Mouse (Mus musculus): ENCODE results near the gene Arid4b.
A peak's percentile ranks its signal among the peaks of the same experiment; 100 is the strongest.
"Not testable (repeated sequence)": the region's sequence is repeated elsewhere in the genome, so short reads cannot be mapped to it uniquely, and the experiment has no call there.

The Arid4b gene

DNA sequence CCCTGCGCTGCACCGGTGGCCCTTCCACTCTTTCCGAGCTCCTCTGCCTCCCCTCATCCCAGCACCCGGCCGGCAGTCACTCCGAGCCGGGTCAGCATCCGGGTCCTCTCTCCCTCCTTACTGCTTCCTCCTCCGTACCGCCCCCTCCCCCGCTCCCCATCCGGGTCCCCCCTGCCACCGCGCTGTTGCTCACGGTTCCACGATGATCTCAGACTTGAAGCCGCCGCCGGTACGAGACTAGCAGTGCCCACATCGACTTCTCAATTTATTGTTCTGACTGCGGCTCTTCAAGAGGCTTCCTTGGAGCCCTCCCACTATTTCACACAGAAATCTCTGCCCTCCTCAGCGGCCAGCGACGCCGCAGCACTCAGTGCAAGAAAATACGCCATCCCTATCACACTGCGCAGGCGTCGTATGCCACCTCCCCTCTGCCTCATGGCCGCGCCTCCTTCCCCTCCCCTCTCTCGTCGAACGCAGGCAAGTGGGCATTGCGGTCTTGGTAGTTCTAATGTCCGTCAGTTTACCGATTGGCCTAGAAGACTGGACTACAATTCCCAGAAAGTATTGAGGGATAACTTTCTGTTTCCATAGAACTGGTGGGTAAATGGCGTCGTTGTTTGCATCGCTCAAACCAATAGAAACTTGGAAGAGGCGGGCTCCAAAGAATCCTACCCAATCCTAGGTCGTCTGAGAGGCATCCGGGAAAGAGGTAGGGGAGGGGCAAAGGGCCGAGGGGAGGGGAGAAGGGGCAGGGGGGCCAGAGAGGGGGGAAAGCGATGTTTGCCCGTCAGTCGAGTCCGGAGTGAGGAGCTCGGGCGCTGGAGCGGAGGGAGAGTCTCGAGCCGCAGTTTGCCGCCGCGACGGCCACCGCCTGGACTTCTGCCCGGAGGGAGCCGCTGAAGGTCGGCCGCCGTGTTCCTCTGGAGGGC lies at the start of gene Arid4b, which contains the start of gene Ggps1:
TSS of gene Arid4b (plus strand) at position 220 of the 929 bp plus-strand sequence.
TSS of gene Ggps1 (minus strand) at position 476 of the 929 bp plus-strand sequence.
- DNase-seq, result peak; percentile 99

DNA sequence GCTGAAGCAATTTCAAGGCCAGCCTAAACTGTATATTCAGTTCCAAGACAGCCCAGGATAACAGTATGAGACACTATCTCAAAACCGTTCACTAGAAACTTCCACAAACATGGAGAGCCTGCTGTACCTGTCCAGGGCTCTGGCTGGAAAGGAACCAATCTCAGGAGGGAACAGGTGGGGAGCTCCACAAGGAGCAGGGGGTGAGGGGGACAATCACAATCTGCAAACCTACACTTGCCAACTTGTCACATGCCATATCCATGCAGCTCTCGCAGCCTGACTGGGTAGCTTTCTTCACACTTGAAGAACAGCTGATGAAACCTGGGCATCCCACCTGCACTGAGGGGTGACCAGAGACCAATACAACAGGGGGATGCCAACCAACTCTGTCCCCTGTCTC lies 49.0 kb upstream of the Arid4b start:
- DNase-seq, result no peak

GRCm38 (mm10) chr13:14014540-14014939 lies 48.5 kb upstream of the Arid4b start:
- DNase-seq, result no peak

- no peak for DNase-seq
Measured at GRCm38 (mm10) chr13:14015609-14016008, 47.4 kb upstream of the Arid4b start.

- no peak for DNase-seq
Measured at GRCm38 (mm10) chr13:14018283-14018682, 44.7 kb upstream of the Arid4b start.

DNA sequence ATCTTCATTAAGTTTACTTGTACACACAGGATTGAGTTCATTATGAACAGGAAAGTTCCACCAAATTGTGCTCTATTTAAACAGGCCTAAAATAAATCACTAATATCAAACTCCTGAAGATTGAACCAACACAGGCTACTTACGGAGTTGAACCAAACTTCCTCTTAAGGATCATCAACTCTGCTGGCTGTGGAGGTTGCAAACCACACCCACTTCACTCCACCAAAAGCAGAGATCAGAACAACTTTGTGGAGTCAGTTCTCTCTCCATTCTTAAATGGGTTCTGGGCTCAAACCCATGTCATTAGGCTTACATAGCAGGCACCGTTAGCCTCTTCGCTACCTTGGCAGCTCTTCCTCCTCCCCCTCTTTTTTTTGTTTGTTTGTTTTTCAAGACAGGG lies 44.2 kb upstream of the Arid4b start:
- DNase-seq, result no peak

- not testable (repeated sequence) for DNase-seq
Measured at GRCm38 (mm10) chr13:14021417-14021816, 41.6 kb upstream of the Arid4b start.

- no peak for DNase-seq
Measured at GRCm38 (mm10) chr13:14025554-14025953, 37.5 kb upstream of the Arid4b start.

- no peak for DNase-seq
Measured at GRCm38 (mm10) chr13:14026154-14026820, 36.7 kb upstream of the Arid4b start.

DNA sequence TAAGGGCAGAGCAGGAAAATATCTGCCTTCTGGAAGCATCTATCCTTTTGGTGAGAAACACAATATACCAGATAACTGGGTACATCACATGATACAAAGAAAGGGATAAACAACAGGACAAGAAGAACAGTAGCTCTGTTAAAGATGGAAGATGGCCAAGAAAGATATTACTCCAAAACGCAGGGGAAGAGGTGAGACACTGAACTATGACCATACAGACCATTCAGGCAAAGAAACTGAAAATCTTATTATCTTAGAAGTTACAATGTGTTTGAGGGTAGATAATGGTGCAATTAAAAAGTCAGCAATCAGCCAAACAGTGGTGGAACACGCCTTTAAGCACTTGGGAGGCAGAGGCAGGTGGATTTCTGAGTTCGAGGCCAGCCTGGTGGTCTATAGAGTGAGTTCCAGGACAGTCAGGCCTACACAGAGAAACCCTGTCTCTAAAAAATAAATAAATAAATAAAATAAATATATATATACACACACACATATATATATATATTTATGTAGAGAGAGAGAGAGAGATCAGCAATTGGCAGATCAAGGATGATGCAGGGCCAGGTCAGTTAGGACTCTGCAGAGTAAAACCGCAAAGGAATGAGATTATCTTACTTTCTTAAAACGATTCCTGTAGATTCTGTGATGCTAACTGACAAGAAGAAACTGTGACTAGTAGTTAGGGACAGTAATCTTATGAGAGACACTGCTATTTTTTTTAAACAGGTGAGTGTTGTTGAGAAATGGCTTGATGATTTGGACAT lies 29.5 kb upstream of the Arid4b start:
- no peak for DNase-seq

- DNase-seq, result no peak
Measured at GRCm38 (mm10) chr13:14034073-14034348, 29.0 kb upstream of the Arid4b start.

GRCm38 (mm10) chr13:14035352-14035751 lies 27.7 kb upstream of the Arid4b start:
- DNase-seq, result not testable (repeated sequence)

- no peak for DNase-seq
Measured at GRCm38 (mm10) chr13:14035875-14036630, 27.0 kb upstream of the Arid4b start.

DNA sequence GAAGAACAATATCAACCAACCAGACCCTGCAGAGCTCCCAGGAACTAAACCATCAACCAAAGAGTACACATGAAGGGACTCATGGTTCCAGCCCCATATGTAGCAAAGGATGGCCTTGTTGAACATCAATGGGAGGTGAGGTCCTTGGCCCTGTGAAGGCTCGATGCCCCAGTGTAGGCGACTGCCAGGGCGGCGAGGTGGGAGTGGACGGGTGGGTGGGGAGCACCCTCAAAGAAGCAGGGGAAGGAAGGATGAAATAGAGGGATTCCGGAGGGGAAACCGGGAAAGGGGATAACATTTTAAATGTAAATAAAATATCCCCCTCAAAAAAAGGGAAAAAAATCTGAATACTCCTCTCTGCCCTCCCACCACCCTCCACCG lies 24.1 kb upstream of the Arid4b start:
- DNase-seq, result no peak

DNA sequence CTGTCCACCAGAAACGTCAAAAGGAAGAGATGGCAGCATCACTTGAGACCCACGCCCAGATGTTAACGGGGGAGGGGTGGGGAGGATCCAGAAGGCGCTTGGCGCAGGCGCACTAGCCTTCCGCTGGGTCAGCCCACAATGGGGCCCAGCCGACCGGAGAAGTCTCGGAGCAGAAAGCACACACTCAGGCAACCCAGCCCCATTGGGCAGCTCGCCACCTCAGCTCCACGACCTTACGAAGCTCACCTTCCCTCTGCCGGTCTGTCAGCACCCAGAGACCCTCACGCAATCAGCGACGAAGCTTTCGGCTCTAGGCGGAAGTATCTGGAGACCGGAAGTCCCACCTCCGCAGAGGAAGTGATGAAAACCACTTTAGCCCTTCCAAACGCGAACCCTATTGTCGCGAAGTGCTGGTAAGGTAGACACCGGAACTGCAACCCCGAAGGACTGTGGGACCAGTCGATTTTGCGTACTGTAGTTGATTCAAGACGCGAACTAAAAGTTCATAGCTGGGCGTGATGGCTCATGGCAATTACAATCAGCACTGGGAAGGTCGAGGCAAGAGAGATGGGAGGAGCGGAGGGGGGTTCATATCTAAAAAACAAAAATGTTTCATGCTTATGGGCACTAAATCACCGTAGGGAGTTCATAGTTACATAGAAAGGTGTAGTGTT lies 23.6 kb upstream of the Arid4b start, which contains the start of gene Tbce:
TSS of gene Tbce (minus strand) at position 347 of the 674 bp plus-strand sequence.
- DNase-seq, result peak; percentile 93

DNA sequence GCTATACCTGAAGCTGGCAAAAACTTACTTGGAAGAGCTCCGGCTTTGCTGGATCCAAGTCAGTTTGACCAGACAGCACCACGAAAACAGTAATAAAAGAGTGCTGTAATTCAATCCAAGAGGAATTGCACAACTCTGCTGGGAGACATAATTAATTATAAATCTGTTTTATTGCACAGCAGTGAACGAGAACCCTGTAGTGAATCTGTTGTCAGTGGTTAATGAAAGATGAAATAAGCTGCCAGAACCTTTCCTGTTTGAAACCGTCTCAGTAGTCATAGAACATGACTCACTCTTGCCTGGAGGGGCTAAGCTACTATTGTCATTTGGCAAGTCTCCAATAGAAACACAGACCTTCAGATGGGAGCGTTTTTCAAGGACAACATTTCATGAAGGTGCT lies 22.8 kb upstream of the Arid4b start:
- no peak for DNase-seq

DNA sequence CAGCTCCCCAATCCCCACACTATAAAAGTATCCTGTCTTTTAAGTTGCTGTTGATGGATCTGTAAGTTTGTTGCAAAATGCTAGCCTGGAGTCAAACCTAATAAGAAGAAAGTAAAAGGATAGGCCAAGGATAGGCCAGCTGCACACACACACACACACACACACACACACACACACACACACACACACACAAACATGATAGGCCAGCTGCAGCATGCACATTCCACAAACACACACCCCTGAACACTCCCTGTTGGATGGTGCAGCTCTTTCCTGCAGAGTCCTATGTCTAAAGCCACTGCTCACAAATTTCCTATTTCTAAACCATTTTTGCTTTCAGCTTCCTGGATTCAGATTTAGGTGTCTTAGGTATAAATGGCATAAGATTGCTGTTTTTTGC lies 19.2 kb upstream of the Arid4b start:
- no peak for DNase-seq

- DNase-seq, result no peak
Measured at GRCm38 (mm10) chr13:14044521-14044920, 18.5 kb upstream of the Arid4b start.

DNA sequence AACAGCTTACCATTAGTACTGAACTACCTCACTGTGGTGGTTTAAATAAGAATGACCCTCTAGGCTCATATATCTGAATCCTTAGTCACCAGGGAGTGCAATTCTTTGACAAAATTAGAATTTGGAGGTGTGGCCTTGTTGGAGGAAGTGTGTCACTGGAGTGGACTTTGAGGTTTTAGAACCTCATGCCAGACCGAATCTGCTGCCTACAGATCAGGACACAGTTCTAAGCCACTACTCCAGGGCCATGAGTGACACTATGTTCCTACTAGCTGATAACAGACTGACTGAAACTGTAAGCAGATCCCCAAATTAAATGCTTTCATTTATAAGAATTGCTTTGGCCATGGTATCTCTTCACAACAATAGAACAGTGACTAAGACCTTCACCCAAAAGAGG lies 13.2 kb upstream of the Arid4b start:
- DNase-seq, result no peak

GRCm38 (mm10) chr13:14056801-14057200 lies 6.2 kb upstream of the Arid4b start:
- no peak for DNase-seq

DNA sequence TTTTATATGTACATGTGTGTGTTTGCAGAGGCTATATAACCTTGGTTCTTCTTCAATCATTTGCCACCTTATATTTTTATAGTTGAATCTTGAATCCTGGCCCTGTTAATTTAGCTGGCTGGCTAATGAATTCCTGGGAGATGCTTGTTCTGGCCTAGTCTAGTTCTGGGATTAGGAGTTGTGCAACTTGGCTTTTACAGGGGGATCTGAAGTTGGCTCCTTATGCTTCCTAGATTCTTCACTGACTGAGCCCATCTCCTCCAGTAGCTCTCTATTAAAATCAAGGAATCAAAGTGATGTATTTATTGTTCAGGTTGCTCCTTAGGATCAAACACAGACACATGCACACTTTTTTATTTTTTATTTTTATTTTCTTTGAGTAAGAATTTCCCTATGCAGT lies 3.5 kb upstream of the Arid4b start:
- no peak for DNase-seq
